Mouse (Mus musculus) C2C12 (cell line): ENCODE measurements around the gene Daw1.

Source experiments
- CTCF ChIP-seq: IDR thresholded peaks from one replicate; pipeline ENCODE4 v1.5.1; 2011; ENCODE audit not compliant: control insufficient read depth, insufficient read depth, insufficient read length
- MAX ChIP-seq: IDR thresholded peaks from one replicate; pipeline ENCODE4 v1.6.1; 2011; ENCODE audit warnings: mild to moderate bottlenecking, control low read depth
- MYOG ChIP-seq: IDR thresholded peaks from one replicate; pipeline ENCODE4 v1.6.1; 2011; ENCODE audit not compliant: control insufficient read depth, insufficient read length; ENCODE audit errors: extremely low read depth

DNA sequence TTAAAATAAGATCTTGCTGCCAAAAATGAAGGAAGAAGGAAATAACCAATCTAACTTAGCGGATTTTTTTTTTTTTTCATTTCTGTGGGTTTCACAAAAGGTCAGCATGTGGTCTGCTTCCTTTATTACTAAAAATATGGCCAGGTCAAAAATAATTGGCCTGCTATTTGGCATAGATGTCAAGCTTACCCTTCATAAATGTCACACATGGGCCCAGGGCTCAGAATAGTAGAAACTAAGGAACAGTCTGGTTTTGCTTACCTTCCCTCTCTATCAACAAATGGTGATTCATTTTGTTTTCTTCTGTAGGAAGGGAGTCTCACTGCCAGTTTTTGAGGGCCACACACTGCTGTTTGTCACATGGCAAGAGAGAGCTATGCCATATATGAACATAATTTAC lies 92.2 kb downstream of the Daw1 start:
- TF ChIP-seq CTCF, result no peak
- TF ChIP-seq MYOG, result no peak
- TF ChIP-seq MAX, result no peak
